Mouse (Mus musculus): Measurements from ENCODE around the gene AW011738.
A peak's percentile ranks its signal among the peaks of the same experiment; 100 is the strongest.

The AW011738 gene

DNA sequence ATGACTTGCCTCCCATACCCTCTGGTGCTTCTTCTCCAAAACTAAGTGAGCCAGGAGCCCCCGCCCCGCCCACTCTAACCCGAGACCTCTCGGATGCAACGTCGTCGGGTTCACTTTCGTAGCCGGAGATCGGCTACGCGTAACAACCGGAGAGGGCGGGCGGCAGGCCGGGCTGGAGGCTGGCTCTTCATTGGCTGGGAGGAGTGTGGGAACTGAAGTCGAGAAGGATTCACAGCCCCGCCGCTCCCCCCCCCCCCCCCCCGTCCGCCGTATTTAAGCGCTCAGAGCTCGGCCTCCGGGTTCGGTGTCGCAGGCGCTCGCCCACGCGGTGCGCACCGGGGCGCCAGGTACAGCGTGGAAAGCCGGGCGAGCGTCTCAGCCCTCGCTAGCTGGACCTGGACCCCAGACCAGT is at the start of gene AW011738:
Gene AW011738 (plus strand): TSS at position 304 of the 412 bp plus-strand sequence.
- peak; percentile 83 for DNase-seq

DNA sequence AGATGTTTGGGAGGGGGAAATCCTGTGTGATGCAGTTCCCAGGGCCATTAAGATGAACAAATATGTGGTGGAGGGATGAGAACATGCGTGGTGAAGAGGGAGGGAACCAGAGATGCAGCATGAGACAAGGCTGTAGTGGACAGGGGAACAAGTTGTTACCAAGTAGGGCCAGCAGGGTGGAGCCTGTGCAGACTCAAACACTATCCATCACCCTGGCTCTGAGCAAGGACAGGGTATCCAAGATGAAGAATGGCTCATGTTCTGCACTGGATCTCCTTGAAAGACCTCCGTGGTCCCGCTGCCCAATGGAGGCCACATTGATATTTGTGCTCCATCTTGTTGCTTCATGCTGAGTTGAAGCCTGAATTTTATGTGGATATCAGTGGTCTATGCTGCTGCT is 48.3 kb upstream of the AW011738 start:
- no peak for DNase-seq

DNA sequence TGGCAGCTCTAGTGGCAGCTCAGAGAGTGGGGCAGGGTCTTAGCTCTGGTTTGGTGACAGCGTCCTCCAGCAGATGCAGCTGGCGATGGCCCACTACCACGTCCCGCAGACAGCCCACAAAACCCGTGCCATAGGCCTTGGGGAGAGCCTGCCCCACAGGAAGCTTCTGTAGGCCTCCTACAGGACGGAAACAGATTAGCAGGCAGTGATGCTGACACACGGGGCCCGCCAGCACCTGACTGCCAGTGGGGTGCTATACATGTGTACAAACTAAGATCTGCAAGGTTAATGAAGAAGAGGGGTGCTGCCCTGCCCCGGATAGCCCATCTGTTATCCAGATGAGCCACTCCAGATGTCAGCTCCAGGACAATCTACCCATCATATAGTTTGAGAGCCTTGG is 36.6 kb upstream of the AW011738 start:
- DNase-seq, result peak; percentile 48

DNA sequence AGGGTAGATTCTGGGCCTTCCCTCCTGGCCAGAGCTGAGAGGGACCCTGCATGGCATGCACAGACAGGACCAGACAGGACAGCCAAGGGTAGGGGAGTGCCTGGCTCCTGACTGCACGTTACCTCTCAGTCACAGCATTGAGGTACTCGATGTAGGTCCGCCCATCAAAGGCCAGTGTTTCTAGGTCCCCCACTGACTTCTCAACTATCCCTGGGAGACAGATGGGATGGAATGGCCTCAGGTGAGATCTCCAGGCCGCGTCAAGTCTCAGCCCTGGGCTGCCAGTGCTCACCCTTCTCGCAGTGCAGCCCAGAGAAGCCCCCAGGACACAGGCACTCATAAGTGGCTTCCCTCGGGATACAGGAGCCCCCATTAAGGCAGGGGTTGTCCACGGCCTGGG is 34.5 kb upstream of the AW011738 start:
- DNase-seq, result no peak

DNA sequence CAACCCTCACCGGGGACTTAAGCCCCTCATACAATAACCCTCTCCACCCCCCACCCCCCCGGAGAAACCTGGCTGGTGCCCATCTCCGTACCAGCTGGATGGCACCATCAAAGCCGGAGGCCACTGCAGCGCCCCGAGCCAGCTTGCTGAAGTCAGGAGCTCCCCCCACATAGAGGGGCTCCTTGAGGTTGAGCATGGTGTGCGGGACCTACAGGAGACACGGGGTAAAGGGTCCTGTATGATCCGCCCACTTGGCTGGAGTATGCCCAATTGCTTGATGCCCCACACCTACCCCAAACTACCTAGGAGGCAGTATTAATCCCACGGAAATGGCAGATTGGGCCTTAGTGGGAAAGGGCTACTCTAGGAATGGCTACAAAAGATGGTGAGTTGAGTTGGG is 34.0 kb upstream of the AW011738 start:
- DNase-seq, result no peak

DNA sequence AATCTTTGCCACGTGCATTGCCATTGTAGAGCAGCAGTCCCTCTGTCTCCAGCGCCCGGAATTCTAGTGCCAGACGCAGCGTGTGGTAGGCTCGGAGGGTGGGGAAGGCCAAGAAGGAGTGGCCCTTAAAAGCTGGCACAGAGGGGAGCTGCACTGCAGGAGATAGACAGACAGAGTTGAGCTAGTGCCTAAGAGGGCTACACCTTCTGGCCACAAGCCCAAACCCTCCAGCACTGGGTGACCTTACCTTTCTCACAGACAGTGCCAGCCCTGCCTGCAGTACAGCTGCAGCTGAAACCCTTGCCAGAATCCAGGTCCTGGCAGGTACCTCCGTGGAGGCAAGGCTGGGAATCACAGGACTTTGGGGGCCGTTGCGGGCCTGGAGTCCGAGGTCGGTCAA is 31.3 kb upstream of the AW011738 start:
- no peak for DNase-seq

DNA sequence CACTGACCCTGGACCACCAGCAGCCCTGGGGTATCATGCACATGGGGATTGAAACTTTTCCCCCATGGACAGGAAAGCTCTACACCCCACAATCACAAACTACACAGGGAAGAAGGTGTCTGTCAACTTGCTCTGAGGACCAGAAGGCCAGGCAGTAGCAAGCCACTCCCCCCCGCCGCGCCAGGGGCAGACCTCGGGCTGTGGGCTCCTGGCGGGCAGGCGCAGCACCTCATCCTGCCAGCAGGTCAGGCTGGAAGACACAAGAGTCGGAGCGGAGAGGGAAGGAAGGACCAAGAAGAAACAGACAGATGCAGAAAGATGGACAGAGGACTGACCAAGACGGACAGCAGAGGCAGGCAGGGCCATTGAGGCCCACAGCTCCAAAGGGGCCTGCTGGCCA is 25.5 kb upstream of the AW011738 start:
- DNase-seq, result no peak

DNA sequence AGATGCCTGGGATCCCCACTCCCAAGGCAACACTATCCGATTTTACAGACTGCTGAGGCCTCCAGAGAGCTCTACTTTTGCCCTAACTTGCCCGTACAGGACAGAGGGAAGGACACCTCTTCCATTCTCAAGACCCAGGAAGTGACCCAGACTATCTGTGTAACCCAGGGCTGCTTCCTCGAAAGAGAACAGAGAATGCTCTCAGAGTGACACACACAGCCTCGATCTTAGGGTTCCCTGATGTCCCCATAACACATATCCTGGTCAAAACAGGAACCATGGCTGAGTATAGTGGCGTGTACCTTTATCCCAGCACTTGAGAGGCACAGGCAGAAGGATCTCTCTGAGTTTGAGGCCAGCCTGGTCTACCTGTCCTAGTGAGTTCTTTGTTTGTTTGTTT is 19.4 kb upstream of the AW011738 start:
- DNase-seq, result no peak

DNA sequence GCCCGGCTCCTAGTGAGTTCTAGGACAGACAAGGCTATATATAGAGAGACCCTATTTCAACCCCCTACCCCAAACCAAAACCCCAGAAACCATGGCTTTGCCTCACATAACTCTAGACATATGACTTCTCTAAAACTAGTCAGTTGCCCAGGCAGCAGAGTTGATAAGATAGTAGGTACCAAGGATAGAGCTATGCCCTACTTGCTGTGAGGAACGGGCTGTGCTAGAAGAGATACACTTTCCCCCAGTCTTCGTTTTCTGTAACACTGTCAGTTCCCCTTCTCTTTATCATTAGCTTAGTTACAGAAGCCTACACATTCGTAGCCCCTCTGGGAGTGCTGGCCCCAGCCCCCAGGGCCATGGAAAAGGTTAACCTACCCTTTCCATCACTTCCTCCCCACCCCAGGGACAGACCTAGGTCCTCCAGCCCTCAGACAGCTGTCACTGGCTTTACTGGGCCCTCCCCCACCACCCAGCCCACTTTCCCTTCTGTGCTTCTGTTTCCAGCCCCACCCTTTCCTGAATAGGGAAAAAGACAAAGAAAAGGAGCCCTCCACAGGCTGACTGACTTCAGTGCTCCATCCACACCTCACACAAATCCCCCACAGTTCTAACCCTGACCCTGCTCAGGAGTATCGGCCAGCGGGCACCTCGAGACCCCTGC is 18.7 kb upstream of the AW011738 start:
- DNase-seq, result no peak

DNA sequence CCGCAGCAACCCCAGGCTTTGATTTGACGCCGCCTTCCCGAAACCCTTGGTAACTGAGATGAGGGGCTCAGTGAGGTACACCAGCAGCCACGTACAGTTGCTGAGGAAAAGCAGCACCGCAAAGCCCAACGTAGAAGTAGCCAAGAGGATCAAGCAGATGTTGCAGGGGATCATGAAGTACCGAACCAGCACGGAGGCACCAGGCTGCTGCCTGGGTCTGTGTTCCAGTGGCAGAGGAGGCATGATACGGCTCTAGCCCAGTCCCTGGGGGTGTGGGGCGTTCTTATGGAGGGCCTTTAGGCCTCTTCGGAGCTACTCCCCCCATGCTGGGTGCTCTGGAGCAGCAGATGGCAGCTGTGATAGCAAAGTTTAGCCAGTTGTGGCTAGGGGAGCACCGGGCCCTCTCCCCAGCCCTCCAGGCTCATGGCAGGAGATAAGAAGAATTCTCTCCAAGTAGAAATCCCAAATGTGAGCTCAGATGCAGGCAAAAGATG is 17.6 kb upstream of the AW011738 start:
- DNase-seq, result no peak

DNA sequence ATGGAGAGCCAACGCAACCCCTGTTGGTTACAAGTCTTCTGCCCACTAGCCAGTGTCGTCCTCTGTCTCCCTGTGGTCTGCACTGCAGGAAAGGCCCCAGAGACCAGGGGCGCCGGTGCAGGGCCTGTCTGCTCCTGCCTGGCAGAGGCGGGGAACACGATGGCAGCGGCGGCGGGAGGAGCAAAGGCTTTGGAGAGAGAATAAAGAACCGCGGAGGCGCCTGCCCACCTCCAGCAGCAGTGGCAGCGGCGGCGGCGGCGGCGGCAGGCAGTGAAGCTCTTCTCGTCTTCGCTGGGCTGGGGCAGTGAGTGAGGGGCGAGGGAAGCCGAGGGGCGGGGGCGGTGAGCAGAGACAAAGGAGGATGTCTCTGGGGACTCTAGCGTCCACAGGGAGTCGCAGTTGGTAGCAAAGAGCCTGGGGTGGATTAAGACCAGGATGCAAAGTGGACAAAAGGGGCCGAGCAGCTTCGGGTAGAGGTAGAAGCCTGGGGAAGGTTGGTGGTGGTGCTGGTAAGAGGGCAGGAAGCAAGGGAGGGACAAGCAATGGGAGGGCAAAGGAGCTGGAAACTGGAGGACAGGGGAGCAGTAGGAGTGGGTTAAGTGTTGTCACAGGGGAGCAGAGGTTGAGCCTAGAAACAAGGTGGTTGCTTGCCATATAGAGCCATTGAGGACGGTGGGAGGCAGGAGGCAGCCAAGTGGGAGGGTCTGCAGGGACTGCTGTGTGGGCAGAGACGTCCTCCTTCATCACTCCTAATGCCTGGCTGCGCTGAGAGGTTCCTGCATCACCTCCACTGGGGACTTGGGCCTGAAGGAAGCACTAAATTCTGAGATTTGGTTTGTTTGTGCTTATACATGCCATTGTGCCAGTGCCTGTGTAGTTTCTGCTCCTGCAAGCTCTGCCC is 16.9 kb upstream of the AW011738 start:
- peak; percentile 38 for DNase-seq

DNA sequence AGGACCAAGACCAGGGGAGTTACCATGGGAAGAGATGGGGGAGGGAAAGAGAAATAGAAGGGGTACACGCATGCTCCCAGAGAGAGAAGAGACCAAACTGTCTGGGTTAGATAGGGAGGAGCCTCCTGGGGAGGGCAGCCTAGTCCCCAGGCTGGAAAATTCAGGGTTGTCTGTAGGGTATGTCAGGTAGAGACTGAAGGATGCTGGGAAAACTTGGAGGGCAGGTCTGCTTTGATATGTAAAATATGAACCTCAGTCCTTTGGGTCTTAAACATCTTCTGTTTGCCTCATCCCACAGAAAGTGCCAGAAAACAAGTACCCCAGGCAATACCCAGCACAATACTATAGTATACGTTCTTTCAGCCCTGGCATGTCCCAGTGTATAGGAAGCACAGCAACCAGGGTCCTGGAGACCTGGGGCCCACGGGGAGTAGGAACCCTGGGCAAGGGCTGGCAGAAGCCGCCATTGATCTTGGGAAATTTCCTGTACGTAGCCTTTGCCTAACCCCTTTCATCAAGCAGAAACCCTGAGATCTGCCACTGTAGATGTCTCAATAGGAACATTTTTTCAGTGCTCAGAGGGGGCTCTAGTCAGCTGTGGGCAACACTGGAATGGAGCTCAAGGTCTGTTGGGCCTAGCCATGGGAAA is 14.8 kb upstream of the AW011738 start:
- DNase-seq, result no peak

DNA sequence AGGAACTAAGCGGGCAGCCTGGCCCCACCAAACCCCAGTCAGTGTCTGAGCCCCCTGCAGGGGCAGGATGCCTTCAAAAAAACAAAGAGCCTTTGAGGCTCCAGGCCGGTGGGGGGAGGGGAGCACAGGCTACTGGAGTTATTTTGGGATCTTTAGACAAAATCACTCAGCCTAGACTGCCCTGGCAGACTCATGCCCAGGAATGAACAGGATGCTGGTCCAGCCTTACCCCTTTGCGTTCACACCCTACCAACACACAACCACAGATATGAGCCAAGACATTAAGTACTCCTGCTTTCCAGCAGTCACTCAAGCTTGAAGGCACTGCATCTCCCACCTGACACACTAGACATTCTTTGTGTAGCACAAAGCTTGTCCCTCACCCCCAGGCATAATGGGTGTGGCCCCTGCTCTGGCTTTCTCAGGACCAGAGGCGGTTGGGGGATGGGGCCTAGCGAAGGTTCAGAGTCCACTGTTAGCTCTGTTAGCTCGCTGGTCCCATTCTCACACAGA is 14.2 kb upstream of the AW011738 start:
- DNase-seq, result no peak

DNA sequence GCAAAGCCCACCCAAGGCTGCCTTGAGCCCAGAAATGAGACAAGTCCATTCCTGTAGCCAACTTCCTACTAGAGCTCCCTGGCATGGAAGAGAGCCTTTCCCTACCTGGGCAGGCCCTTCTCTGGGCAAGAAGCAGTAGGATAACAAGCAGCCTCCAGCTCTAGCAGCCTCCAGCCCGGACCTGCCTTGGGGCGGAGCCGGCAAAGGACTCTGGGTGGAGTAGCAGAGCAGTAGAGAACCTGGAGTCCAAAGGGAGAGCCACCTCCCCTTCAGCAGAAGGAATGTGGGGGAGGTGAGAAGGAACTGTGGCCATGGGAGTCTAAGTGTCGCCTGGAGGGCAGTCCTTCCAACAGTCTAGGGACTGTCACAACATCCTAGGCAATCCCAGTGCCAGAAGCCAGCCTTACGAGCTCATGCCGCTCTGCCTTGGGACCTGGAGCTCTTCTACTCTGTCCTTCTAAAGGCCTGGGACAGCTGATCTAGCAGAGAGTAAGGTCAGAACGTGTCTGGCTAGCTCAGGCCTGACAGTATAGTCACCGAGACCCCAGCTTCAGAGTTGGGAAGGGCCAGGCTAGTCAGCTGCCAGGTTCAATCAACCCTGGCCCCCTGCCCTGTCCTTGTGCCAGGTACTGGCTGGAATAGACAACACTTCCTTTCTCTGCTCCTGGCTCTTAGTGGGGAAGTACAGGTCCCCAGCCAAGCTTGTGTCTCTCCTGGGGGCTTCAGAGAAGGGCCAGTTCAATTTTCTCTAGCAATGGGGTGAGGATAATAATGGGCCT is 10.5 kb upstream of the AW011738 start:
- DNase-seq, result no peak

DNA sequence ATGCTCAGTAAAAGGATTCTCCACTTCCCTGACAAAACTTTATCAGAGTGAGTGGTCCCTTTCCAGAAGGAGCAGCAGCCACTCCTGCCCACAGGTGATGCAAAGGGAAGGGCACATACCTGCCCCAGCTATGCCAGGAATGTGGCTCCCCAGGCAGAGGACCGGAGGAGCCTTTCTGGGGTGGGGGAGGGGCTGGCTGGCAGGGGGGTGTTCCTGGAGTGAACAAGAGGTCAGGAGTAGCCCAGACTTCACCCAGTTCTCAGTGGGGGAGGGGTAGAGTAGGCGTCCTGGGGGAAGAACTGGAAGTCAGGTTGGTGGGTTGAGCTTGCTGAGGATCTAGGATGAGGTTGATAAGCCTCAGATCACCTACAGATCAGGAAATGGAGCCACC is 9.9 kb upstream of the AW011738 start:
- no peak for DNase-seq

DNA sequence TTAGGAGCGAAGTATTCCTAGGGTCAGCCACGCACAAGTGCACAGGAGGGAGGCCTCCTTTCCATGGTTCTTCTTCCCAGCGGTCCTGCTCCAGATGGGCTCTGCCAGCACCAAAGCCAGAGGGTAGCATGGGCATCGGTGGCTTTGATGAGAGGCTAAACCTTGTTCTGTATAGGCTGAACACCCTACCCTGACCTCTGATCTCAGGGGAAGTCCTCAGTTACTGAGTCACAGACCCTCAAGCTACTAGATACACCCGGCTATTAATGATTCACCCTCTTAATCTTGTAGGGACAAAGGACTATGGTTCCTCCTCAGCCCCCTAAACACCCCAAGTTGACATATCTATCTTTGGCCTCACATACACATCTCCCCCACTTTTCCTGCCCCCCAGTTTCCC is 9.2 kb upstream of the AW011738 start:
- DNase-seq, result no peak

DNA sequence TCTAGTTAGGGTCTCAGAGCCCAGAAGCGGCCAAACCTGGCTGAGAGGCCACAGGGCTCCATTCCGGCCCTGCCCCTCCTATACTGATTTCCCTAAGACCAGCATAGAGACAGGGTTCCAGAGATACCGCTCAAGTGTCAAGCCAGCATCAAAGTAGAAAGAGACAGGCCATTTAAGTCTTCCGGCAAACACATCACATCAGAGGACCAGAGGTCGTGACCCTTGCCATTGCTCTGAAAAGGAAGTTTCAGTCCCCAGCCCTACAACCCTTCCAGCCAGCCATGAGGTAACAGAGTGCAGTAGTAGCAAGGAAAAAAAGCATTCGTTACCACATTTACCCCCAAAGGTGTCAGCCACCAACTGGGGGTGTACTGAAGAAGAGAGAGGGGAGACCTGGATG is 8.8 kb upstream of the AW011738 start:
- DNase-seq, result no peak

DNA sequence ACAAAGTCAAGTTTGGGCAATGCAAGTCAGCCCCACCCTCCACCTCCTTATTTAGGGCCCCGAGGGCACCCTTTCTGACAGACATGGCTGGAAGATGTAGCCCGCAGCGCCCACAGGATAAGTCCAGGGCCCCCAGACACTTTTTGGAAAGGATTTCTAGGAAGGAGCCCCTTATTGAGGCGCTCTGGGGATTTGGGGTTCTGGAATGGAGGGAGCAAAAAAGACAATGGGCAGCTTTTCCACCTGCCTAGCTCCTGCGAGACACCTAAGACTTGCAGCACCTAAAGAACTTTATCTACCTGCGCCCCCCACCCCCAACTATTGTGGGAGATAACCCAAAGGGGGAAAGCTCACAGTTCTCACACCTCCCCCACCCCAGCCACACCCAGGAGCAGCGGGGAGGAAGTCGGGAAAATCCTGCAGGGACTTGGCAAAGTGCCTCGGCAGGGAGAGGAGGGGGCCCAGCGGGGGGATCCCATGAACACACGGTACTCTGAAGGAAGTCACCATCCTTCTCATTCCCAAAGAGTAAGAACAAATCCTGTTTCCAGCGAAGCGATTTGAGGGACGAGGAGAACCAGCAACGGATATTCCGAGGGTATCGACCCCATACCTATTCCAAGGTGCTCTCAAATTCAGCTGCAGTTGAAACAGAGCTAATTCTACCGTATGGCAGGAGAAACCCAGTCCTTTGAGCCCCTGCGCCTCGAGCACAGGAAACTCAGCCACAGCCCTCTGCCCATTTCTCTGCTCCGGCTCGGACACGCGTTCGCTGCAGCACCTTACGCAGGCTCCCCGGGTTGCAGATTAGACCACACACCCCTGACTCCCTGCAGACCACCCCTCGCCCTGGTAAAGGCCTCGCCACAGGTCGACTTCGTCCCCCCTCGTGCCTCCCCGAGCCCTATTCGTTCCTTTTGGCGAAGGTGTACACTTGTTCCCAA is 6.9 kb upstream of the AW011738 start:
- DNase-seq, result peak; percentile 33

DNA sequence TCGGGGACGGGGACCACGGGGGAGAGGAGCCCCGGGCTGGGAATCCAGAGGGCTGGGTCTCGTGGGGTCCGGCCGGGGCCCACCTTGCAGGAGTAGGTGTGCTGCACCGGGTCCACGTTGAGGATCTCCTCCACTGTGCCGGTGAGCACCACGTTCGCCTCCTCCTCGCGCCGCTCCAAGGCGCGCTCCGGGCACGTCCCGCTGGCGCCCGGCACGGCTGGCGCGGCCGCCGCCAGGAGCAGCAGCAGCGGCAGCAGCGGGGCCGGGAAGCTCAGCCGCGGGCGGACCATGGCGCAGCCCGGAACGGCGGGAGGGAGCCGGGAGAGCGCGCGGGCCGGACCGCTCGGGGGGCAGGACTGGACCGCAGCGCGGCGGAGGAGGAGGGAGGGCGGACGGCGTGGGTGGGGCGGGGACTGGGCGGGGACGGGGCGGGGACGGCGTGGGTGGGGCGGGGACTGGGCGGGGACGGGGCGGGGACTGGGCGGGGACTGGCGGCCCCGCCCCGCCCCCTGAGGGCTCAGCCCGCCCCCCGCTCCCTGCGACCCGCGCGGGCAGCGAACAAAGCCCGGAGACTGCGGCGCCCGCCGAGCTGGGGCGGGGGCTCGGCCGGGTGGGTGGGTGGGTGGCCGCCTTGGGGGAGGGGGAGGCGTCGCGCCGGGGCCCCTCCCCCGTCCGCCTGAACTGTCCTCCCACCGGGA is 5.8 kb upstream of the AW011738 start, which contains the start of gene Agrn:
Gene Agrn (minus strand): TSS at position 358 of the 698 bp plus-strand sequence.
- DNase-seq, result peak; percentile 73

DNA sequence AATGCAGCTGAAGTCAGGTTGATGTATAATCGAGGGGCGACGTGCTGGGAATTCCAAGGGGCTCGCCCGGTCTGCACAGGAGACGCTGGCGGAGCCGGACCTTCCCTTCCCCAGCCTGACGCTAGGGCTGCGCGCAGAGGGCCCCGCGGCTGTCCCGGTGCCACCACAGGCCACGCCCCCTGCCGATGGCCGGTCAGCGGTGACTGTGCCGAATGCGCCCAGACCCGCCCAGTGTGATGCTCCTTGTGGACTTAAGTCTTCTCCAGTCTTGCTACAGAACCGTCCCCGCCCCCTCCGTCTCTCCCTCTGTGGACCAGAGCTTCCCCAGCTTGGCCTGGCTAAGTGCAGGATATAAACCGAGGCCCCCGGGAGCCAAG is 5.3 kb upstream of the AW011738 start:
- peak; percentile 75 for DNase-seq

All from thymus, postnatal 4 days (tissue).